Mouse (Mus musculus) neutrophil, adult 5-6 weeks (primary cell): Measurements from ENCODE around the gene Ttc19. TPM values are rescaled to one million over a fixed set of nuclear protein-coding genes. Genes with fewer than 3 reads are reported as not detected.
A peak's percentile ranks its signal among the peaks of the same experiment; 100 is the strongest.
"Not testable (repeated sequence)": the region's sequence is repeated elsewhere in the genome, so short reads cannot be mapped to it uniquely, and the experiment has no call there.

ENCODE experiments used
- ATAC-seq: fragments of 151-379, 151-347 bp; 2 replicates; pipeline ENCODE4 v1.8.0; 2017; ENCODE audit warnings: mild to moderate bottlenecking, moderate TSS enrichment; ENCODE audit not compliant: insufficient number of reproducible peaks, poor library complexity, low FRiP score, severe bottlenecking; ENCODE audit errors: extremely low read depth
- total RNA-seq: library from RNA; stranded (forward); fragments of 200-1000 nt; gene quantifications from 2 replicates; pipeline ENCODE4 v1.2.3, GENCODE M21; 2017

Ttc19 gene
- total RNA-seq, 1 experiment from 2014 or later: 19.8 TPM

DNA sequence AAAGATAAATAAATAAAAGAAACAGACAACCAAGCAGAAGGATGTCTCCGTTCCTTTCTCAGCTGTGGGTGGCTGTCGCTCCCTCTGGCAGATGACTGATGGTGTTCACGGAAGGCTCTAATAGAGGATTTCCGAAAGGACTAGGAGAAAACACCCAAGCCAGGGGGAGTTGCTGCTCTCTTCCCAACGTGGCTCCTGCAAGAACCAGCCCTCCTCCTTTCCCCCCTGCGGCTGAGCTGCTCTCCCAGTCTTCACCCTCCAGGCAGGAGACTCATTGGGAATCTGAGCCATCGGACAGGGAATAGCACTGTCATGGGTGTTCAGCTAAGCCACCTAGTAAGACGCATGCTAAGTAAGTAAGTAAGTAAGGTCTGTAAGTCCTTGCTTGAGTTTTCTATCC lies 4.2 kb upstream of the Ttc19 start:
- ATAC-seq: no peak

DNA sequence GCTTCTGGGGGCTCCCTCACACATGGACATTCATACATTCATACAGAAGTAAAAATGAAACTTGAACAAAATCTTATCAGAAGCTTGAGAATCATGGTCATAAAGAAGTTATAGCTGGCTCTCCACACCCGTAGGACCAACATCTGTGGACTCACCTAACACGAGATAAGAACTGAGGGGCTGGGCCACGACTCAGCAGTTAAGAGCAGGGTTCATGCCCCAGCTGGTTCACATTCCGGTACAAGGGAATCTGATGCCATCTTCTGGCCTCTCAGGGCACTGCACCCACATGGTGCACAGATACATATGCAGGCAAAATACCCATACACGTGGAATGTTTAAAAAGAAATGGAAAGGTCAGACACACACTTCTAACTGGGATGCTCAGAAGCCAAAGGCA lies 3.2 kb upstream of the Ttc19 start:
- 0 out of 2 replicates have a peak, but pooled peaks have one; percentile 33 for ATAC-seq

DNA sequence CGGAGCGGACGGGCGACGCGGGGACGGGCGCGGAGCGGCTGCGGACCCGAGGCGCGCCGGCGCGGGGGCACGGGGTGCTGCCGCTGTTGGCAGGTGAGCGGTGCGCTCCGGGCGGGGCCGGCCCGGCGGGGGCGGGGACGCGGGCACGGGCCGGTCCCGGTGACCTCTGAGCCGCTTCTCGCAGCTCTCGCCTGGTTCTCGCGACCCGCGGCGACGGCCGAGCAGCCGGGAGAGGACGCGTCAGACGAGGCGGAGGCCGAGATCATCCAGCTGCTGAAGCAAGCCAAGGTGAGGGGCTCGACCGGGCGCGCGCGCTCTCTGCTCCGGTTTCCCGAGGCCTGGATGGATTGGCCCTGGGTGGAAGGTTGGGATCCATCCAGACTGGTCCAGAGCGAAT lies 326 bp downstream of the Ttc19 start:
- no peak for ATAC-seq

DNA sequence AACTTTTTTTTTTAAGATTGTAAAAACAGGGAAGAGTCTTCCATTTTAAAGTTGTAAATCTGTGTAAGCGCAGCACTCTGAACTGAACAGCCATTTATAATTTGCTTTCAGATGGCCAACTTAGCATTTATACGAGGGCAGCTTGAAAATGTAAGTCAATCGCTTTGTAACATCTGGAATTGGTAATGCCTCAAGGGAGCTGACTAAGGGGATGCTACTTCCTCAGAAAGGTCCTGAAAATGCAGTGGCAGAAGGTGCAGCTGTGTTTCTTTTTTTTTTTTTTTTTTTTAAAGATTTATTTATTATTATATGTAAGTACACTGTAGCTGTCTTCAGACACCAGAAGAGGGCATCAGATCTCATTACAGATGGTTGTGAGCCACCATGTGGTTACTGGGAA lies 2.7 kb downstream of the Ttc19 start:
- ATAC-seq: not testable (repeated sequence)

DNA sequence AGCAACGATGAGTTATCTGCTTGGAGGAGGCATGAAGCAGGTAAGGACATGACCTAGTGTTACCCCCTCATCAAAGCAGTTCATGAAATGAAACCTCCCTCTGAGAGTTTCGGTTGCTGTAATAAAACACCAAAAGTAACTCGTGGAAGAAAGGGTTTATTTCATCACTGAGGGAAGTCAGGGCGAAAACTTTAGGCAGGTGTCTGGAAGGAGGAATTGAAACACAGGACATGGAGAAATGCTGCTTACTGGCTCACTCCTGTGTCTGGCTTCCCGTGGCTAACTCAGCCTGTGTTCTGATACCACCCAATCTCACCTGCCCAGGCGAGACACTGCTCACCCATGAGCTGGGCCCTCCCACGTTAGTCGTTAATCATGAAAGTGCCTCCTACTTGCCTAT lies 3.7 kb downstream of the Ttc19 start:
- ATAC-seq: no peak

DNA sequence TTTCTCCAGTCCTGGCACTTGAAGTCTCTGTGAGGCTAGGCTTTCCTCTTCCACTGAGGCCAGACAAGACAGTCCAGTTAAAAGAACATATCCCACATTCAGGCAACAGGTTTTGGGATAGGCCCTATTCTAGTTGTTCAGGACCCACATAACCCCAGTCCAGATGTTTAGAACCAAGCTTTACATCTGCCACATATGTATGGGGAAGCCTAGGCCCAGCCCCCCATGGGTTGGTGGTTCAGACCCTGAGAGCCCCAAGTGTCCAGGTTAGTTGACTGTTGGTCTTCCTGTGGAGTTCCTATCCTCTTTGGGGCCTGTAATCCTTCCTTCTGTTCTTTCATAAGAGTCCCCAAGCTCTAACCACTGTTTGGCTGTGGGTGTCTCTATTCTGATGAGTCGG lies 6.4 kb downstream of the Ttc19 start:
- ATAC-seq: no peak

DNA sequence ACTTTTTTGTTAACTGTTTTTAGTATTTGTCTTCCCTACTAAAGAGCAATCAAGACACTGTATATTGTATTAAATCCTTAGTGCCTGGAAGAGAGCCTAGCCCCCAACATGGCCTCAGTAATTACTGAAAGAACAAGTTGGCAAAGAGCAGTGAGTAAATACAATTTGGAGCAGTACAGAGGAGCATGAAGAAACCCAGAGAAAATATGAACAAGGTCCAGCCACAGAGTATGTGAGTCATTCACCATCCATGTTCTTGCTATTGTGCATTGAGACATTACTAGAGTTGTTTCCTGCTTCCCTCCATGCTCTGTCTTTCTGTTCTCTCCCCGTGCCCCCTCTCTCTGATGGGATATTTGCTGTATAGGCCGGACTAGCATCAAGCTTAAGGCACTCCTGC lies 12.8 kb downstream of the Ttc19 start:
- ATAC-seq: no peak

DNA sequence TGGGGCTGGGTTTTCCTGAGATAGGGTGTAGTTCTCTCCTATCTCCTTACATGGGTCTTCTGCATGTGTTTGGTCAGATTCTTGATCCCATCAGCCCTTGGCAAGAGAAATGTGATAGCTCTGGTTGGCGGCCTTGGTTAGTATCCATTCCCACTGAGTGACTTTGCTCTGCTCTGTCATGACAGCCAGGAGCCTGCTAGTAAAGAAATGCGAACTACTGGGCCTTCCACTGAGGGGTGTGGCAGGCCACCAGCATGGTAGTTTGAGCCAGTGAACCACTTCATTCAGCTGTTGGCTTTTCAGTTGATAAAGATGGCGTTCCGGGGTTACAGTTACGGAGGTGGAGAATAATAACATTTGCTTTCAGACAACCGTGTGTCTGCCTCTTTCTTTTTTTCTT lies 17.6 kb downstream of the Ttc19 start:
- ATAC-seq: no peak

DNA sequence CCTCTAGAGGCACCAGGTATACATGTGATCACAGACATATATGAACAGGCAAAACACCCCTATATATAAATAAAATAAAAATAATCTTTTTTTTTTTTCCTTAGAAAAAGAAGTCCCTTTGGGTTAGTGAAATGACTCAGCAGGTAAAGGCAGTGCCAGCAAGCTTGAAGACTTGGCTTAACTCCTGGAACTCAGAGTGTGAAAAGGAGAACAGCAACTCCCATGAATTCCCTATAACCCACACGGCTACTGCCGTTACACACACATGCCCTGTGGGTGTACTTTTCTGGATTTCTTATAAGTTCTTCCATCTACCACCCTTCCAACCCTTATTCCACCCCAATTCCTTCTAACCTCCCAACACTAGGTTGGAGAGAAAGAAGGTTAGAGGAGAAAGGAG lies 24.6 kb downstream of the Ttc19 start:
- ATAC-seq: no peak

DNA sequence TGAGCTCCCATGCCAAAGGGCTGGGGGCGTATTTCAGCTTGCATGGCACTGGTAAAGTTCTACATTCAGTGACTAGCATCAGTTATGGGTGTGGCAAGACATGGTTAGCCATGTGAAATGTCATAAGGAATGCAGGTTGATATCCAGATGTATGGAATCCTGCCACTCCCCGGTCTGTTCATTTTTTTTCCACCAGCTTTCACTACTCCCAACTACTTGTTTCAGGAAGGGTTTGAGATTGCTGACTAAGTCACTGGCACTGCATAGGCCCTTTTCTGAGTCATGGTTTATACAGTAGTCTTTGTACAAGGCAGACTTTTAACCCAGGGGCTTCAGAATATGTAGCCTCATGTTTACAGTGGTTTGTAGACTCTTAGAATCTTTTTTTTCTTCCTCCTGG lies 28.0 kb downstream of the Ttc19 start:
- no peak for ATAC-seq

DNA sequence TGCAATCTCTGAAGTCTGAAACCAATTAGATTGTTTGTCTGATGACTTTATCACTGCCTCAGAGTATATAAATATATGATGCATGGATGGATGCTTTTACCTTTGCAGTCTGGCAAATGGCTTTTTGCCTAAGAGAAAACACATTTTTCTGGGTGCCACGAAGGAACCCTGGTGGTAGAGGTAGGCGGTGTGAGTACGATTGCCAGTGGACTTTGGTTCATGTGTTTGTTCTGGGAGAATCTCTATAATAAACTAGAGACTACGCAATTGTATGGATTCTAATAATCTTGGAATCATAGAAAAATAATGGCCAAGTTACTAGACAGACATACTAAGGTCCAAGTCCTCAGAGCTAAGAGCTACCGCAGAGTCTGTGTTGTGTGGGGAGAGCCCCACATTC lies 33.7 kb downstream of the Ttc19 start:
- ATAC-seq: no peak

DNA sequence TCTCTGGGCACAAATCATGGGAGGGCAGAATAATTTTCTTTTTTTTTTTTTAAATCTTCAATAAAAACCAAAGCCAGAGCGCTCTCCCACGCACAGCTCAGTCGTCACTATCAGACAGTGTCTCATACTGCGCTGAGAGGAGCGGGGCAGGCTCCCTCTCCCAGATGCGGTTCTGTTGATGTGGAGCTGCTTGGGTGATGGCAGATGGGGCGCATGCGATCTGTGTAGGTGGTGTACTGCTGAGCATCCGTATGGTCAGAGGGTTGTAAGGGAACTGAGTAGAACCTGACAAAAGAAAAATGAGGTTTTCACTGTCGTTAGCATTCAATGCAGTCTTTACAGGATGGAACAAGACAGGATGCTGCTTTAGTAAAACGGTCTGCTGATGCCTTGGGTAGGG lies 36.5 kb downstream of the Ttc19 start:
- no peak for ATAC-seq

DNA sequence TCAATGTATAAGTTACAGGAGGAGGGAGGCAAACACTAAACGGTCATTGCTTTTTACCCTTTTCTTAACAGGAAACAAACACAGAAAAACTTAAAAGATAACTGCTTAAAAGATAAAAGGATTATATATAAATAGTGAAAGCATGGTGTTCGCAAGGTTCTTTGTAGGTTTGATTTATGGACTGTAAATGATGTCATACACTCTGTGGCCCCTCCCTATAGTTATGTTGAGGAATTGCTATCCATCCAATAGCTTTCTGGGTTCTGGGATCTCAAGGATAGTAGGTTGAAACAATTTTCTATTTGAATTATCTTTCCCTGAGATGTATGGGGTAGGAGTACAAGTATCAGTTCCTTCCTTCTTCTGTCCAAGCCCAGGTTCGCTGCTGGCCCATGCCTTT lies 38.8 kb downstream of the Ttc19 start:
- no peak for ATAC-seq

DNA sequence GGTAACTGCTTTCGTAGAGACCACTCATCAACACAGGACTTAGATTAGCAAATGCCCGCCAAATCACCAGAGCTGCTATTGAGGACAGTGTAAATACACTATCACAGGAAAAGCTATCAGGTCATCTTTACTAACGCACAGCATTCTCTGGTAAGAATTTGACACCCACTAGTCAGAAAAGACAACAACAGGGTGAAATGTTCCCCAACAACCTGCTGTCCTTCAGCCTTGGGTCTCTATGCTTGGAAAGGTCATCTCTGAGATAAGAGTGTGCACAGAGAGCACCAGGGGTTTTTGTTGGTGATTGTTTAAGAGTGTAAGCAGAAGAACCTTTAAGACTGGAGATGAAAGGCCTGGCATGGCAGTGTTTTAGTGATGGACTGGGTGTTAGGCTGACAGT lies 42.4 kb downstream of the Ttc19 start:
- ATAC-seq: no peak

DNA sequence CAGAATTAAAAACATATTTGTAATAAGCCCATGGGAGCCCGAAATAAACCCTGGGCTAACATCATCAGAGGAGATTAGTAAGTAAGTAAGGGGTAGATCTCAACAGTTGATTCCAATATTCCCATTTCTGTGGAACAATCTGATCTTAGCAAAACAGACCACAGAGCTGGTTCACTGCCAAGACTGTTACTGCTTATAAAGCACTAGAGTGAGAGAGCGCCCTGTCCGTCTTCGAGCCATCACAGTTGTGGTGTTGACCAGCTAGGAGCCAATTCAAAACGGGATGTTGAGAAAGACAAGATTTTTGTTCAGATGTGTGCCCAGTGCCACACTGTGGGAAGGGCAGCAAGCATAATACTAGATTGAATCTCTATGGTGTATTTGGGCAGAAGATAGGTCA lies 49.9 kb downstream of the Ttc19 start:
- no peak for ATAC-seq

DNA sequence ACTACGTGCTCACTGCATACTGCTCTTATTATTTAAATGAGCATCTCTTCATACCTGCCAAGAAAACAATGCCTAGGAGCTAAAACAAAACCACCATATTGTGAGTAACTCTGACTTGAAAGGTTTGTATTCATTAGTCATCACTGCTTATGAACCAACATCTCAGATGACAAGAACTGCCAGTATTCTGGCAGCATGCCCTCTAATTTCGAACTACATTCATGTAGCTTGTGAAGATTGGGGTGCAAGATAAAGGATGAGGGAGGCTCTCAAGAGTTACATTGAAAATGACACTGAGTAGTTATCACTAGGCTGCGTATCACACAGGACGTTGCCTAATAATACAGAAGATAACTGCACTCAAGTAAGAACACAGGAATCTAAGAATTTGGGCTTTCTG lies 51.0 kb downstream of the Ttc19 start:
- no peak for ATAC-seq

DNA sequence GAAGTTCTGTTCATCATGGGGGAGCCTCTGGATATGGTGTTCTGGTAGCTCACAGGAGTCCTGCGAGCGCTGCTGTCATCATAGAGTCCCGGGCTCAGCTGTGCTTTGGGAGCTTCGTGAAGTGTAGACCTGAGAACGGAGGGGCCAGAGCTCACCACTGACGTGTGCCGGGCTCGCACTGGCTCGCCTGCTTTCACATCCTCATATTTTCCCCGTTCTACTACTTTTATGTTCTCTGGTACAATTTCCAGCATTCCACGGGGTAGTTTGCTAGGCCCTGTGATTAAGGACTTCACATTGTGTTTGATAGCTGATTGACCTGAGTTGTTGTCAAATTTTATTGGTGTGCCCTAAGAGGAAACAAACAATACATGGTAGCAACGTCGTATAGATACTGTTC lies 61.7 kb downstream of the Ttc19 start:
- no peak for ATAC-seq

DNA sequence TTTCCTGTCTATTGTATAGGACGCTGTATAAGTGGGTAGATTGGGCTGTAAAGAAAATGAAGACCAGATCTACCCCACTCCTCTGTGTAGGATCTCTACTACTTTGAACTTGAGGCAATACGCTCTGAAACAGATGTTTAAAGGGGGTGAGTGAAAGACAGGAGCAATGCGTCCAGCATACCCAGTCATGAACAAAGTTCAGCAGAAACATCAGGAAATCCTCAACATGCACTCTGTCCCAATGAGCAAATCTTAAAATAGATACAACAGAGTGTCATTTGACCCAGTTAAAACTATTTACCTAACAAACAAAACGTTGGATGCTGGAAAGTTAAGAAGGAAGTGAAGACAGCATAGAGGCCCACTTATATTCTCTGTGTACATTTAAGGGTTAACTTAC lies 70.7 kb downstream of the Ttc19 start:
- no peak for ATAC-seq

DNA sequence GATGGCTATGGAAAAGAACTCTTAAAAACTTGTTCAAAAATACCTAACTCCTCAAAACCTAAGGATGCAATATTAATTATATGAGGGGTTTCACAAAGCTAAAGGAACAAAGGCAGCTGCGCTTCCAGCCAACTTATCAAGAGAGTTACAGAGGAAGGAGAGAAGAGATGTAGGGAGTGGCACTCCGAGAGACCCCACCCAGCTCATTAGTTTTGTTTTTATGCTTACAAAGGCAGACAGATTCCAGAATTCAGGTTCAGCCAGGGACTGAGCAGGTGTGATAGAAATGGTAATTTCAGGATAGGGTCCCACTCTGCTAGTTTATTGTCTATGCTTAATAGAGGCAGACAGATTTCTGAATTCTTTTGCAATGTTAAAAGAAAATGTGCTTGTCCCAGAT lies 73.9 kb downstream of the Ttc19 start:
- ATAC-seq: no peak

DNA sequence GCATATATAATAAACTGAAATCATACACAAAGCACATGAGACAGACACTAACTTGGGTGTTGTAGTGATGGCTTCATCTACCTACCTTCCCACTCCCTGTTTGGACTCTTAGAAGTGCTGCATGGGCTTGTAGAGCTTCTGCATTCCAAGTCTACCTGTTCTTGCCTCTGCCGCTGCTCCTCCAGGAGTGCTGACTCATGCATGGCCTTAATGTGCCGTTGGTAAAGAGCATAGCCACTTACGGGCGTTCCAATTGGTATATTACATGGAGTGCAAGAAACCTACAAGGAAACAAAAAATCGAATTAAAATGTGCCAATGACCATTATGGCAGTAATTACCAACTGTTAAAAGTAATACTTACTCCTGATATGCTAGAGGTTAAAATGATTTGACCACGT lies 85.6 kb downstream of the Ttc19 start:
- ATAC-seq: no peak

DNA sequence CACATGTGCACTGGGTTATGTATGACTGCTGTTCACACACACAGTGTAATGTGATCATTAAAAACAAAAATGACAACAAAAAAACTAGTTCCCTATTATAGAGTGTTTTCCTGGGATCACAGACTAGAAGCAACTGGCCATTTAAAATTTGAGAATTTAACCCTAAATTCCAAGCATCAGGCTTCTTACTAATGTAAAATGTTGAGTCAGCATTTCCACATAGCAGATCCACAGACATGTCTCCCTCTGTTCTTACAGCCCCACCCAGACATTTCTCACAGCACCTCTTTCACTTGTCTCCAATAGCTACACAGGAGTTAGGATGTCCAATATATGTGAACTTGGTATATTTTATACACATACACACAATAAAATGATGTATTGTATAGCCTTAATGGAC lies 88.7 kb downstream of the Ttc19 start:
- no peak for ATAC-seq

DNA sequence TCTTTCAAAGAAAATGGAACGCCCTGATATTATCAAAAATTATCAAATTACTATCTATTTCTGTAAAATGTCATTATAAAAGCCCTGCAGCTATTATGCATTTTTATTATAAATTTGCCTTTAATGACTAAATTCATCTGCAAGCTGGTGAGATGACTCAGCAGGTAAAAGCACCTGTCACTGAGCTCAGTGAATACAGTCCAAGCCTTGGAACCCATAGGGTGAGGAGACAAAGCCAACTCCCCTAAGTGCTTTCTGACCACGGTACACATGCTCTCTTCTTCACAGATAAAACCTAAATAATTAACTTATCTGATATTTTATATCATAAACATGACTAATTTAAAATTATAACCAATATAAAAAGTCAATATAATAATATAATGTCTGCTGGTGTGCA lies 90.5 kb downstream of the Ttc19 start:
- ATAC-seq: no peak
